Mouse (Mus musculus): ENCODE measurements at regions not wholly inside any gene's neighbourhood (a gene's known extent, or its start where the extent isn't known, plus 50 kb on each side); places are given as distances from the start of the nearest gene placed in this dataset.

DNA sequence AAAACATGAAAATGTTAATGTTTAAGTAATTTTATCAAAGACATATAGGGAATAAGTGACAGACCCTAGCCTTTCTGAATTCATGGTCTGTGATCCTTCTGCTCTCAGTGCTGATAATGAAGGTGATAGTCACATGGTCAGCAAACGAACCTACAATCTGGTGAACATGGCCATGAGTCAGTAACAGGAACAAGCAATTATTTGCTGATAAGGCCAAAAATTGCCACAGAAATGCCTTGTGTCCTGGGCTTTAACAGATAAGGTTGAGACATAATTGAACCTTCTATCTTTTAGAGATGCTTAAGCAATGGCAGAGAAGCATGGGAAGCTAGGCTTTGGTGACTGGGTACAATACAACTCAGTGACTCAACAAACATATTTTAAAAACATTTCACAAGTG, 69.2 kb upstream of the Rgs1 start:
- in situ Hi-C loops (cut with MboI, MseI): no loop called here

DNA sequence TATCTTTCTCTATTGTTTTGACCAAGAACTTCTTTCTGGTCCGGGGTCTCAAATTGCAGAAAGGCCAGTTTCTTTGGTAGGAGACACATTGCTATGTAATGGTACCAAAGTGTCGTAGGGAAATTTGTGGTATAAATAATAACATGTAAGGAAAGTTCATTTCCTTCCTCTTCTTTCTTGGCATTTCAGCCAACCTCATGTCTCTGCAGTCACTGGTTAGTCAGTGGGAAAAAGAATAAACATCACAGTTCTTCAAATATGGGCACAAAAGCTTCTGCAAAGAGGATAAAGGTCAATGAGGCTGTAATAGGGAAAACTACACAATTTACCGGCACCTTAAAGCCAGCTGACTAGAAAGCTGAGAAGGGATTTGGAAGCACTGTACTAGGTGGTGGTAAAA, 68.5 kb upstream of the Rgs1 start:
- in situ Hi-C loops (cut with MboI, MseI): no loop called here

DNA sequence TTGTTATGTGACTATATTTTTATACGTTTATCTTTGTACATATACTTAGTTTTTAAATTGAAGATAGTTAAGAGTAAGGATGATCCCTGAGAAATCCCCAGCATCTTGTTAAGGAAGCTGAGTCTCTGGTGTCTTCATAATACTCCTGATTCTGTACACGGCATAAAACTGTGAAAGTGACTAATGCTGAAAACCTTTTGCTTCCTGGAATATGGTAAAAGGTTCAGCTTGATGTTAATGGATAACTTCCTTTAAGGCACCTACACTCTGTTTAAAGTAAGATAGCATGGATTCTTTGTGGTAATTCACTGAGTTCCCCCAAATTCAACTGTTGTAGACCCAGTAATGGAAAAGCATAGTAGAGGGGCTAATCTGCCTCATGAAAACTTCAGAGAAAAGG, 67.2 kb upstream of the Rgs1 start:
- in situ Hi-C loops (cut with MboI, MseI): no loop called here

DNA sequence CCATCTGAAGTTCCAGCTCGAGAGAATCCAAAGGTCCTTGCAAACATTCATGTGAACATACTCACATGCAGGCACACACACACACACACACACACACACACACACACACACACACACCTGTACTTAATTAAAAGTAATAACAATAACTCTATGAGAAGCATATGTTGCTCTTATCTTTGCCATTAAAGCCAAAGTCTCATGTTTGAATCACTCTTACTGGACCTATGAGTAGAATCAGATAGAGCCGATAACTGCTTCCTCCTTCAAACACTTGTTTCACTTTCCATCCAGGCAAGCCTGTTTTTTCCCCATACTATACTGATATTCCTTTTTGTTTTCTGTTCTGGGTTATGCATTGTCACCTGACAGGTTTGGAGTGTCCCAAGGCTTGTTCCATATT, 65.3 kb upstream of the Rgs1 start:
- in situ Hi-C loops (cut with MboI, MseI): no loop called here

DNA sequence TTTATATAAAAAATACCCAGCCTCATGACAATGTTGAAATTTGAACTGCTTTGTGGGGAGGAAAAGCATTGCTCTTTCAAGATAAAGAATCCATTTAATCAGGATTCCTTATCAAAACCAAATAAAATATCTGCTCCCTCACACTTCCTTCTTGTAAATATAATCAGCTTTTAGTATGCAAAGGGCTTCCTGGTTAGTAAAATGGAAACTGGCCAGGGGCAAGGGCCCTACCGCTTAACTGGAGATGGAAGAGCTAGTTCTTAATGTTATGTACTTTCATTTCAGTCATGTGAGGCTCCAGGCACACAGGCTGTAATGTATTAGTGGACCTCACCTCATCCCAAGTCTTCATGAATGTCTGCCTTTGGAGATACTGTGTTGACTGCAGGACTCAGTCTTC, 64.3 kb upstream of the Rgs1 start:
- in situ Hi-C loops (cut with MboI, MseI): no loop called here

DNA sequence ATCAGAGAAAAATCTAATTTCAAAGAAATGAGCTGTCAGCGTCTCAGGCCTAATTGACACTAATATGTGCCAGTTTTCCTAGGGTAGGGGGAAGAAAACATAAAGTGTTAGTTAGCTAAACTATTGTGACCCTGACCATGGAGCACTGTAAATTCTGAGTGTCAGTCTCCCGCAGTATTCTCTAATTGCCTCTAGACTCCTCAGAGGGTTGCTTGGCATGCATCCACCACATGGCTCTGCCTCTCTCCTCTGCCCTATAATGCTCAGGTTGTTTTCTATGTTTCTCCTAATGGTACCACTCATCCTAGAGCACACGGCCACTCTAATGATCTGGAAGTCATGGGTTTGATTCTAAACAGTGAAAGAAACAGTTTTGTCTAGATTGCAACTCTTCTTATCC, 60.9 kb upstream of the Rgs1 start:
- in situ Hi-C loops (cut with MboI, MseI): no loop called here

DNA sequence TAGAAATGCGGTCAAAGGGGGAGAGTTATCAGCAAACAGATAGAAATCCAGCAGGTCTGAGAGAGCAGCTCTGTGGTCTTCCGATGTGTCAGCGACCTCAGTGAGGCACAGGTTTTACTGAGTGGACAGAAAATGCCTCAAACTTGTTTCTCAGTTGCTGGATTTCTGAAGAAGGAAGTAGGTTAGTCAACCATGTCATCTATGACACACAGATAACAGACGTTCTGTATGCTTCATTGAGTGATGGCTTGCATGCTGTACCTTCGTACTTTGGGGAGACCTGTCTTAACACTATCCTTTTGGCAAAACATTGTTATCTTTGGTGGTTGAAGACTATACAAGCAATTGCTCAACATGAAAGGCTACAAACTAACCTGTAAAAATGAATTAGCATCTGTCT, 59.3 kb upstream of the Rgs1 start:
- in situ Hi-C loops (cut with MboI, MseI): no loop called here

DNA sequence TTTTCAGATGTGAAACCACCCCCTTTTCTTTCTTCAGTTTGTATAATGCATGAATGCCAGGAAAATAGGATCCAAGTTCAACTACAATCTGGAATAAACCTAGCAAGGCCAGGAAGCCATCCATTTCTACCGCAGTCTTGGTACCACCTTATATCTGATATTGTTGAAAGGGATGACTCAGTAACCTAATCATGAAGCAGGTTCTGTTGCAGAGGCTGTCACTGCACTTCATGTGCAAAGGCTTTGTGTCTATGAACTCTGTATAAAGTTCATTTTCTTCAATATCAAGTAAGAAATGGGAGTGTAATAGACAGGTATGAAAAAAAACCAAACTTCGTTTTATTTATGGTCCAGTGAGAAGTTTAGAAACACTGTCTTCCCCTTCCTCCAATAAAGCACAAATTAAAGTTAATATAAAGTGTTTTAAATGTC, 58.8 kb upstream of the Rgs1 start:
- in situ Hi-C loops (cut with MboI, MseI): no loop called here

DNA sequence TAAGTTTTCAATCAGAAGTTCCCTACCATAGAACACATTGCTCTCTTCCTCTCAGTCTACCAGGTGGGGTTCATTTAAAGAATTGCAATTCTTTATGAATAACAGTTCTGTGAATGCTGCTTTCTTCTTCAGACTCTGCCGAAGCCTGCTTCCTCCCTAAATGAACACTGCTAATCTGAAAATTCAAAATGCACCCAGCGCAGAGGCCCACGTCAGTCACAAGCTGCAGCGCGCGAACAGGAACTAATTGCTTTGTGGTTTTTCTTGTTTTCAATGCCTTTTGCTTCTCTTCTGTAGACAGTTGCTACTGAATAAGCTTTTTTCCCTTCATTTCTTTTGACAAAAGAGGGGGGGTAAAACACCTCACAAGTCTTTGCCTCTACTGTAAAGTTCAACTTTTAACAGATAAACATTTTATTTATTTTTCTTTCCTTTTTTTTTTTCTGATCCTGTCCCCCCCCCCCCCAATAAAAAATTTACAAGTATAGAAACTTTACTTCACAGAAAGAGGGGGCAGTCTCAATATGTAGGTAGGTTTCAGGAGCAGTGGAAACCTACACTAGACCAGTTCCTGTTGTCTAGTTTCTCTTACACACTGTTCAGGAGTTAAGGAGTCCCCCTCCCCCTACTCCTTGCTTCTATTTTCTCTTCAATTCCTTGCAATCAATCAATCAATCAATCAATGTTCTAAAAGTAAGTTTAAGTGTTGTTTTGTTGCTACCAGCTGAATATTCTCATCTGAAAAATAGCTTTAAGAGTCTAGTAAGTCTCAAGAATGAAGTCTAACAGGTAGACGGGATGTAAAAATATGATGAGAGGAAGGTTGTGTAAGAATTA, 58.2 kb upstream of the Rgs1 start:
- in situ Hi-C loops (cut with MboI, MseI): no loop called here

DNA sequence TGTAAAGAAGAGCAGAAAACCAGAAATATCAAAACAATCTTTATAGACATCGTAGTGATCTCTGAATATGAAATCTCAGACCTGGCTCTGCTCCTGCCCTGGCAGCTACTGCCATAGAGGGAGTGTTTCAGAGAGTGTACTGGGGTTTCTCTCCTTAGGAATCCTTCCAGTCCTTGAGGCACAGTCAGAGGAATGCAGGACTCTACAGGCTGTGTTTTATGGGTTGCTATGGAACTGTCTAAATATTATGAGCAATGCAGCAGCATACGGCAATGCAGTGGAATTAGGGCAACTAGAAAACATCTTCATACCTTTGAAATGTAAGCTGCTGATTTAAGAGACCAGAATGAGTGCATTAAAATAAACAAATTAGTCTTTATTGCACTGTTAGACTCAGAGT, 57.2 kb upstream of the Rgs1 start:
- in situ Hi-C loops (cut with MboI, MseI): no loop called here

DNA sequence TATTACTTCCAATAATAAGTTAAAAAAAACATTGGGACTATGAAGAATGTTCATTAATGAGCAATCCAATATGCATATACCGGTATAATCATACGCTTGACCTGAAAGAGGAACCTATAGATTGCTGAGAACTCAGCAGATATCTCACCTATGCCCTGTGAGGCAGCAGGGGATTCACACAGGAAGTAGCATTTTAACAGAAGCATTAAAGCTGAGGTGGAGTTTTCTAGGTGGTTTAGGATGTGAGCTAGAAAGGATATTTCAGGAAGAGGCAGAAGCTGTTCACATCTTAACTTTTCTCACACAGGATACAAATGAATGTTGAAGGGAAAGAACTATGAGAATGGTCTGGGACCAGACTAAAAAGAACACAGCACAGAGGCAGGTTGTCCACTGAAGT, 51.6 kb upstream of the Rgs1 start:
- in situ Hi-C loops (cut with MboI, MseI): loop anchor here (5.0 kb wide), 1 partner anchor 37 kb away; no protein-coding TSS in a partner anchor

Data from regulatory T cell (primary cell).